In the genomic region with DNA sequence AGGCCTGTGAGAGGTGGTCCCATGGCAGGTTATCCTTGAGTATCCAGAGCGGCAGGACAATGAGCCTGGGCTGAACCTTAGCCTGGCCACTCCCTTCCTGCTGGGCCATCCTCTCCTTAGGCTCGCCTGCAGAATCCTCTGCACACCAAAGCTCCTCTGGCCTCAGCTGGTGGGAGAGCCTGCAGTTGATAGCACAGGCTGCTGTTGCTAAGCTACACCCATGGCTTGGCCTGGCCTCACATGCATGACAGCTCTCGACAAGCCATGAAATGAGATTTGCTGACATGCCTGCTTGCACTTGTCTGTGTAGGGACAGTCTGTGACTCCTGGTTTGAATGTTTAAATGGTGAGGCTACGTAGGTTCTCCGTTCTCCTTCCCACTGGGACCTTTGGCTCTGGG, we compare ENCODE assay signal across 18 mouse cellular contexts. TPM values are rescaled to one million over a fixed set of nuclear protein-coding genes. Genes with fewer than 3 reads are reported as not detected.
DNase-seq lines count a peak whose midpoint lies in the region; ATAC-seq lines count a peak whose summit lies in the region.
"Had no signal": no experiment of that assay in that cellular context is flagged by ENCODE, and none has a peak within 500 bp of the region (broad histone marks: within the 10 kb centered on the region; RNA-seq: fewer than 3 reads in every experiment).

No protein-coding gene starts in this region.

- peaks cover 10% of the 10 kb centered on the region; the same call in 1 of the 2 replicates for H3K27me3 ChIP-seq in hindbrain, embryonic 12.5 days
- peaks cover 40% of the 10 kb centered on the region for H3K27me3 ChIP-seq in midbrain, embryonic 12.5 days

- peak; percentile 78 for ATAC-seq in hindbrain, embryonic 12.5 days (ENCODE audit: low FRiP score)
- peak; percentile 84 for ATAC-seq in midbrain, embryonic 12.5 days (ENCODE audit: low FRiP score, low read depth)

- H3K4me3 ChIP-seq in hindbrain, embryonic 12.5 days, result no peak overlapping the region
- H3K4me3 ChIP-seq in midbrain, embryonic 12.5 days, result no peak overlapping the region
- H3K4me3 ChIP-seq: left cerebral cortex, adult 2 months; limb, embryonic 12.5 days had no signal

- WGBS in hindbrain, embryonic 12.5 days, result 41% methylated on average over 5 of the region's 5 CpGs
- WGBS in midbrain, embryonic 12.5 days, result 21% methylated on average over 5 of the region's 5 CpGs

- peak overlapping the region; percentile 83 for H3K27ac ChIP-seq in hindbrain, embryonic 12.5 days
- peak overlapping the region; percentile 77 for H3K27ac ChIP-seq in midbrain, embryonic 12.5 days (replicated peaks)
- H3K27ac ChIP-seq: left cerebral cortex, adult 2 months; limb, embryonic 12.5 days; liver, embryonic 14.5 days had no signal

- intact Hi-C loops in left cerebral cortex, postnatal 4 days (cut with DNase I), result loop anchor here (10.0 kb wide), 1 partner anchor 182 kb away; no protein-coding TSS in a partner anchor

- H3K9me3 ChIP-seq in hindbrain, embryonic 12.5 days (replicated peaks), result no peaks in the 10 kb centered on the region
- no peaks in the 10 kb centered on the region for H3K9me3 ChIP-seq in midbrain, embryonic 12.5 days
- H3K9me3 ChIP-seq: G1E; limb, embryonic 12.5 days had no signal

- DNase-seq in left cerebral cortex, postnatal 4 days, result peak; percentile 48
- DNase-seq in left cerebral cortex, adult 11 months (ENCODE audit: low spot score), result no peak
- DNase-seq in retina, postnatal 1 day, result peak; percentile 70
- no peak for DNase-seq in cerebellum, postnatal 36 days
- DNase-seq in right cerebral cortex, postnatal 10 days (ENCODE audit: low spot score in 2 of 2), result no peak
- DNase-seq: adrenal gland, adult 2 months; cerebellum, adult 8-10 months; kidney, adult 9 months; lung, postnatal 14 days; right cerebral cortex, postnatal 25 days had no signal

- peaks cover 6% of the 10 kb centered on the region; the same call in 1 of the 2 replicates for H3K36me3 ChIP-seq in hindbrain, embryonic 12.5 days
- no peaks in the 10 kb centered on the region for H3K36me3 ChIP-seq in midbrain, embryonic 12.5 days
- H3K36me3 ChIP-seq: G1E; limb, embryonic 12.5 days had no signal

- H3K4me2 ChIP-seq in hindbrain, embryonic 12.5 days (replicated peaks), result no peak overlapping the region
- H3K4me2 ChIP-seq in midbrain, embryonic 12.5 days (replicated peaks), result 0 out of 2 replicates have a peak overlapping the region, but pooled peaks have one; percentile 4
- H3K4me2 ChIP-seq: limb, embryonic 12.5 days had no signal

- H3K4me1 ChIP-seq in hindbrain, embryonic 12.5 days, result peaks cover 26% of the 10 kb centered on the region
- peaks cover 25% of the 10 kb centered on the region for H3K4me1 ChIP-seq in midbrain, embryonic 12.5 days

- no peak overlapping the region for H3K9ac ChIP-seq in hindbrain, embryonic 12.5 days
- no peak overlapping the region for H3K9ac ChIP-seq in midbrain, embryonic 12.5 days (replicated peaks)
- H3K9ac ChIP-seq: limb, embryonic 12.5 days; liver, embryonic 14.5 days had no signal

RNA-seq across cellular contexts. Expression of a gene that starts 22.0 kb away (rescaled TPM):
- total RNA-seq in left cerebral cortex, postnatal 4 days (2021), result 100 to 1,000 TPM; 130 to 134 TPM
- 60.7 and 66.1 TPM in 2 replicates for polyA plus RNA-seq in hindbrain, embryonic 12.5 days (2016; fragmentation: Nextera tagmentation; extraction: Ambion mirVana)
- 58.3 and 65.7 TPM in 2 replicates for polyA plus RNA-seq in midbrain, embryonic 12.5 days (2016; fragmentation: Nextera tagmentation; extraction: Ambion mirVana)
- total RNA-seq: granulocyte monocyte progenitor cell, adult 5-6 weeks had no signal
- polyA plus RNA-seq: G1E had no signal

RNA-seq across cellular contexts. Expression of a gene that starts 32.6 kb away (rescaled TPM):
- not detected for total RNA-seq in left cerebral cortex, postnatal 4 days (2021)
- polyA plus RNA-seq in hindbrain, embryonic 12.5 days (2016; fragmentation: Nextera tagmentation; extraction: Ambion mirVana), result 0.37 and 0.64 TPM in 2 replicates
- 0.42 and 0.58 TPM in 2 replicates for polyA plus RNA-seq in midbrain, embryonic 12.5 days (2016; fragmentation: Nextera tagmentation; extraction: Ambion mirVana)
- total RNA-seq: adrenal gland, adult 2 months; granulocyte monocyte progenitor cell, adult 5-6 weeks; left cerebral cortex, adult 2 months had no signal
- polyA plus RNA-seq: adrenal gland, adult 2 months; G1E; heart, embryonic 14.5 days; limb, embryonic 12.5 days; liver, embryonic 14.5 days had no signal

Comparison
In these comparisons a context has a peak if more than half of its experiments do, and no peak if none do; other contexts are left out.
1. DNase-seq: peak in left cerebral cortex, postnatal 4 days (single experiment) and retina, postnatal 1 day (single experiment); none in left cerebral cortex, adult 11 months (single experiment), cerebellum, postnatal 36 days (0 of 2) and right cerebral cortex, postnatal 10 days (0 of 2).